Mouse (Mus musculus) lung, embryonic 14.5 days (tissue): ENCODE results near the gene Lcn8. TPM values are rescaled to one million over a fixed set of nuclear protein-coding genes. Genes with fewer than 3 reads are reported as not detected.
A peak's percentile ranks its signal among the peaks of the same experiment; 100 is the strongest.

Experiments
- ATAC-seq: fragments of 200-750 bp; cut with Nextera tagmentation; 2 replicates; pipeline ENCODE4 v1.8.0; 2017; ENCODE audit warnings: mild to moderate bottlenecking, moderate TSS enrichment, moderate library complexity; ENCODE audit not compliant: insufficient read depth
- DNase-seq: peaks from one replicate; pipeline ENCODE4 v3.0.0-alpha.2; 2015
- H3K27ac ChIP-seq: fragments of 300-500 bp; sonication (generic); 2 replicates; pipeline ENCODE4 v1.5.1; 2014; ENCODE audit warnings: low read depth, mild to moderate bottlenecking, moderate library complexity
- H3K27me3 ChIP-seq: fragments of 300-500 bp; sonication (generic); 2 replicates; pipeline ENCODE4 v1.6.1; 2014; ENCODE audit warnings: low read length, control low read depth; ENCODE audit not compliant: insufficient read depth
- H3K36me3 ChIP-seq: fragments of 300-500 bp; sonication (generic); 2 replicates; pipeline ENCODE4 v1.6.1; 2014; ENCODE audit warnings: control low read depth; ENCODE audit not compliant: insufficient read depth
- H3K4me1 ChIP-seq: fragments of 300-500 bp; sonication (generic); 2 replicates; pipeline ENCODE4 v1.6.1; 2014; ENCODE audit warnings: antibody characterized with exemption, control low read depth; ENCODE audit not compliant: insufficient read depth
- H3K4me2 ChIP-seq: fragments of 300-500 bp; sonication (generic); 2 replicates; pipeline ENCODE4 v1.6.1; 2014; ENCODE audit warnings: mild to moderate bottlenecking
- H3K4me3 ChIP-seq: fragments of 300-500 bp; sonication (generic); 2 replicates; pipeline ENCODE4 v1.5.1; 2014; ENCODE audit warnings: low read depth, low read length
- H3K9ac ChIP-seq: fragments of 300-500 bp; sonication (generic); 2 replicates; pipeline ENCODE4 v1.6.1; 2014
- H3K9me3 ChIP-seq: fragments of 300-500 bp; sonication (generic); 2 replicates; pipeline ENCODE4 v1.6.1; 2016; ENCODE audit warnings: low read depth, low read length, control low read depth
- CTCF ChIP-seq: IDR thresholded peaks from 2 replicates; pipeline ENCODE4 v1.5.1; 2016; ENCODE audit warnings: antibody characterized with exemption, low read depth
- WGBS: fragments of 180-500 bp; shearing (Covaris S2); extraction: QIAGEN DNeasy Blood & Tissue Kit; methylation state at CpG from one replicate; pipeline ENCODE4 v1.1.7; 2014; 5-methylcytosine and 5-hydroxymethylcytosine counted together
- polyA plus RNA-seq: library from polyadenylated mRNA; unstranded; fragments of >200 nt; fragmentation: Nextera tagmentation; extraction: Ambion mirVana; gene quantifications from 2 replicates; pipeline ENCODE4 v1.2.1, GENCODE M21; 2014

The Lcn8 gene
- 0.51 and 0.61 TPM in 2 replicates for polyA plus RNA-seq

- no peaks in the 10 kb centered on the region for H3K36me3 ChIP-seq
- no peak within 1 kb of the TSS for H3K9ac ChIP-seq
- ATAC-seq (no peak), DNase-seq (no peak)
- no peaks in the 10 kb centered on the region for H3K9me3 ChIP-seq
- no peak within 1 kb of the TSS for H3K27ac ChIP-seq
- no peak within 1 kb of the TSS for H3K4me2 ChIP-seq
- 70% methylated on average over 2 of the region's 2 CpGs for WGBS
- no peak within 1 kb of the TSS for H3K4me3 ChIP-seq
- no peak for TF ChIP-seq CTCF
- no peaks in the 10 kb centered on the region for H3K27me3 ChIP-seq
- H3K4me1 ChIP-seq: no peaks in the 10 kb centered on the region
These were observed at the start of gene Lcn8 for GRCm38 (mm10) chr2:25652902-25653301. Gene Lcn8, plus strand, starts transcription at chr2:25653120.

GRCm38 (mm10) chr2:25607761-25608622 is 44.9 kb upstream of the Lcn8 start, which contains the start of gene Rabl6:
Gene Rabl6, minus strand, starts transcription at chr2:25608521.
- no peaks in the 10 kb centered on the region for H3K27me3 ChIP-seq
- peak within 1 kb of the TSS; percentile 100 for H3K4me3 ChIP-seq
- under 1% methylated on average over 80 of the region's 80 CpGs for WGBS
- no peaks in the 10 kb centered on the region for H3K9me3 ChIP-seq
- ATAC-seq (peak; percentile 91), DNase-seq (peak; percentile 96)
- H3K27ac ChIP-seq: peak within 1 kb of the TSS; percentile 96
- no peak for TF ChIP-seq CTCF
- H3K36me3 ChIP-seq: peaks cover 6% of the 10 kb centered on the region
- peaks cover 13% of the 10 kb centered on the region for H3K4me1 ChIP-seq
- peak within 1 kb of the TSS; percentile 98 for H3K9ac ChIP-seq
- H3K4me2 ChIP-seq: peak within 1 kb of the TSS; percentile 77

GRCm38 (mm10) chr2:25608671-25609070 is 44.2 kb upstream of the Lcn8 start:
- no peak for TF ChIP-seq CTCF
- no peak for ATAC-seq

GRCm38 (mm10) chr2:25616398-25616797 is 36.5 kb upstream of the Lcn8 start:
- Histone ChIP-seq H3K4me3 (peak overlapping the region; percentile 9; the same call in 1 of the 2 replicates), H3K27ac (no peak overlapping the region), H3K27me3 (peaks cover 41% of the 10 kb centered on the region), H3K9me3 (no peaks in the 10 kb centered on the region), H3K9ac (peak overlapping the region; percentile 32), H3K4me1 (no peaks in the 10 kb centered on the region), H3K36me3 (no peaks in the 10 kb centered on the region), H3K4me2 (peak overlapping the region; percentile 32)
- TF ChIP-seq CTCF: no peak
- no peak for DNase-seq
- WGBS: 14% methylated on average over 22 of the region's 22 CpGs
- ATAC-seq: 0 out of 2 replicates have a peak, but pooled peaks have one; percentile 6

More at GRCm38 (mm10) chr2:25608671-25609070, 44.2 kb upstream of the Lcn8 start:
- H3K36me3 ChIP-seq: peaks cover 6% of the 10 kb centered on the region
- H3K27me3 ChIP-seq: no peaks in the 10 kb centered on the region
- H3K4me2 ChIP-seq: peak overlapping the region; percentile 77
- H3K9me3 ChIP-seq: no peaks in the 10 kb centered on the region
- H3K27ac ChIP-seq: peak overlapping the region; percentile 69
- 50% methylated on average over 10 of the region's 10 CpGs for WGBS
- H3K4me3 ChIP-seq: peak overlapping the region; percentile 100
- H3K9ac ChIP-seq: peak overlapping the region; percentile 98
- no peak for DNase-seq
- H3K4me1 ChIP-seq: peaks cover 13% of the 10 kb centered on the region

- no peak within 1 kb of the TSS for H3K4me3 ChIP-seq
These were observed 35.3 kb upstream of the Lcn8 start, which contains the start of gene Ccdc183 for GRCm38 (mm10) chr2:25617578-25617977. Gene Ccdc183, minus strand, starts transcription at chr2:25617678.

GRCm38 (mm10) chr2:25620386-25620785 is 32.5 kb upstream of the Lcn8 start:
- Histone ChIP-seq H3K27ac (no peak overlapping the region), H3K4me1 (no peaks in the 10 kb centered on the region), H3K36me3 (no peaks in the 10 kb centered on the region), H3K9me3 (no peaks in the 10 kb centered on the region), H3K9ac (no peak overlapping the region), H3K27me3 (peaks cover 30% of the 10 kb centered on the region), H3K4me2 (no peak overlapping the region; the same call in 1 of the 2 replicates), H3K4me3 (no peak overlapping the region)
- 70% methylated on average over 6 of the region's 6 CpGs for WGBS
- no peak for DNase-seq
- no peak for ATAC-seq
- no peak for TF ChIP-seq CTCF

More at GRCm38 (mm10) chr2:25617578-25617977, 35.3 kb upstream of the Lcn8 start, which contains the start of gene Ccdc183:
- no peaks in the 10 kb centered on the region for H3K4me1 ChIP-seq
- no peak within 1 kb of the TSS for H3K4me2 ChIP-seq
- H3K36me3 ChIP-seq: no peaks in the 10 kb centered on the region
- peaks cover 41% of the 10 kb centered on the region for H3K27me3 ChIP-seq
- ATAC-seq (no peak), DNase-seq (no peak)
- H3K27ac ChIP-seq: no peak within 1 kb of the TSS
- no peaks in the 10 kb centered on the region for H3K9me3 ChIP-seq
- no peak within 1 kb of the TSS for H3K9ac ChIP-seq
- TF ChIP-seq CTCF: no peak
- WGBS: 63% methylated on average over 3 of the region's 3 CpGs

GRCm38 (mm10) chr2:25620852-25621228 is 32.1 kb upstream of the Lcn8 start:
- no peak for TF ChIP-seq CTCF
- Histone ChIP-seq H3K4me2 (peak overlapping the region; percentile 64), H3K27ac (no peak overlapping the region), H3K4me1 (no peaks in the 10 kb centered on the region), H3K9me3 (no peaks in the 10 kb centered on the region), H3K4me3 (no peak overlapping the region), H3K27me3 (peaks cover 25% of the 10 kb centered on the region), H3K36me3 (no peaks in the 10 kb centered on the region), H3K9ac (no peak overlapping the region)
- no peak for ATAC-seq
- WGBS: 74% methylated on average over 4 of the region's 4 CpGs
- no peak for DNase-seq
